Mouse (Mus musculus): Measurements from ENCODE around the gene Best1.

Best1 gene

GRCm38 (mm10) chr19:9989884-9990256 is 11.6 kb downstream of the Best1 start:
- DNase-seq (ENCODE audit: low spot score): no peak

DNA sequence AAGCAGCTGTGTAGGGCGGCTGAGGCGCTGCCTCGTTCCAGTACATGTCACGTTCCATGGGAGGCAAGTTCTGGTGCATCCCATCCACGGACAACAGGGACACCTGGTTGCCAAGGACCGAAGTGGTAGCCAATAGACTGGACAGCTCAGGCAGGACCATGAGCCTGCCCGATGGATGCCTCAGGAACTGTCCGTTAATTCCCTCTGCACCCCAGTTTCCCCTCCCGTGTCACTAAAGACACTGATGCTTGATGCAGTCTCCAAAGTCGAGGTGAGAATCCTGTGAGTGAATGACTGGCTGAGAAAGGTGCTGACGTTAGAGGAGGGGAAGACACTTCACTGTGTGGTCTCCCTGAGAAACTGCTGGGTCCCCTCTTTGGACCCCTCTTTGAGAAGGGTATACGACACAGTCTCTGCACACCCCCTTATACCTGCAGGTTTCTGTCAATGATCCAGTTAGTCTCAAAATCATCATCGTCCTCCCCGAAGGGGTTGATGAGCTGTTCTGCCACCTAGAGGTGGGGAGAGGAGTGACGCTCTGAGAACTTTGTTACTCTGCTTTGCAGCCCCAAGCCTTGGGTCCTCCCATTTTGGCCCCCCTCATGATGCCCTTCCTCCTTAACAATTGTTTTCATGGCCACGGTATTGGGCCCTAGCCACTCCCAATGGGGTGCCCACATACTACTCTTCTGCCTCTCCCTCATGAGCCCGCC is 12.1 kb downstream of the Best1 start:
- DNase-seq (ENCODE audit: low spot score): peak; percentile 24

GRCm38 (mm10) chr19:9987593-9987992 is 13.8 kb downstream of the Best1 start:
- DNase-seq (ENCODE audit: low spot score): no peak

DNA sequence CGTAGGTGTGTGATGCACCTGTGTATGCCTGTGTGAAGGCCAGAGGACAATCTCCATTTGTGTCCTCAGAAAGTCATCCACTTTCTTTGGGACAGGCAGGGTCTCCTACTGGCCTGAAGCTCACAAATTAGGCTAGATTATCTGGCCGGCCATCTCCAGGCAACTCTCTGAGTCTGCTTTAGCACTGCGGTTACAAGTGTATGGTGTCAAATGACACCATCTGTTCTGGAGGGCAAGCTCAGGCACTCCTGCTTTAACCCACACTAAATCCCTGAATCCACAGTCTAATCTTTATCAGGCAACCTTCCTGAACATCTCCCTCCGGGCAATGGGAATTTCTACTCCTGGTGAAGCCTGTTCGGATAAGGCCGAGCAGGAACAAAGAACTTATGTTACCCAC is 14.2 kb downstream of the Best1 start:
- DNase-seq (ENCODE audit: low spot score): no peak

DNA sequence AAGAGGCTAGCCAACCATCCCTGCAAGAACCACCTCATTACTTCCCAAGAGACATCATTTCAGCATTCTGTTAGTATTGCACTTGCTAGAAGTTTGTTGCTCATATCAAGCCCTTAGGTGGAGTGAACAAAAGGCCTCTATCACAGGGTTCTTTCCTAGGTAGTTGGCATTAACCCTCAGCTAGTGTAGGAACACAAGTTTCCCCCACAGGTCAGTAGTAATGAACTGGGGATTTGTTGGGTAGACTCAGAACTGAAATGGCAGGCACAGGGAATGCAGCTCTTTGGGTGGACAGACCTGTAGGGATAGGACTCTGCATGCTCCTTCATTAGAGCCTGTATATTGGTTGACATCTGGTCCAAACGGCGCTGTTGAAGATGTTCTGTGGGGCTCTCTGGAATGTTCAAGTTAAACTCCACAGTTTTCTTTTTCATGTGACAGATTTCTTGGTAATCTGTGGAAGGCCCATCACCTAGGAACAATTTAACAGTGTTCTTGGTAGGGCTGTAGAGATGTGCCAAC is 15.5 kb downstream of the Best1 start:
- no peak for DNase-seq (ENCODE audit: low spot score)

GRCm38 (mm10) chr19:9985190-9985899 is 16.1 kb downstream of the Best1 start:
- no peak for DNase-seq (ENCODE audit: low spot score)

GRCm38 (mm10) chr19:9984111-9985055 is 17.1 kb downstream of the Best1 start:
- peak; percentile 20 for DNase-seq (ENCODE audit: low spot score)

DNA sequence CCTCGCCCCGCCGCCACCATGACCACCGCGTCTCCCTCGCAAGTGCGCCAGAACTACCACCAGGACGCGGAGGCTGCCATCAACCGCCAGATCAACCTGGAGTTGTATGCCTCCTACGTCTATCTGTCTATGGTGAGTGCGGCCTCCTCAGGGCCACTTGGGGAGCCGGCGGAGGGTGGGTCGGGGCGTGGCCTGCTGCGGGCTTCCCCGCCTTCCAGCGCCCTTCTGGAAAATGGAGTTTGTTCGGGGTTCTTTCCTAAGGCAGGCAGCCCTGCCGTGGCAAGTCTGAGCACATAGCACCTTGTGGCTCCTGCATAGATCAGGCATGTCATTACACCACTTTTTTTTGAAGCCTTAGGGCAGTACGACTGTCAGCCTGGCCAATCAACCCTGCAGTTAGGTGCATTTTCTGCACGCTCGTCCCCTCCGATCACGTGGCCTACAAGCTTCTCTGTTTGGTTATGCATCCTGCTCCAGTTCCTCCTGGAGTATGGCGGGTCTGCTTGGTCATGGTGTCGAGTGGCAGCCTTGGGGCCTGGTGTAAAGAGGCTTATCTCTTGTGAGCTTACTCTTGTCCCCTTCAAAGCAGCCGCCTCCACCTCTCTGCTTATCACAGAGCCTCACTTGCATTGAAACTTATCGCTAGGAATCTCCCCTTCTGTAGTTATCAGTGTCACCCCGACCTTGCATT is 18.4 kb downstream of the Best1 start:
- peak; percentile 67 for DNase-seq (ENCODE audit: low spot score)

DNA sequence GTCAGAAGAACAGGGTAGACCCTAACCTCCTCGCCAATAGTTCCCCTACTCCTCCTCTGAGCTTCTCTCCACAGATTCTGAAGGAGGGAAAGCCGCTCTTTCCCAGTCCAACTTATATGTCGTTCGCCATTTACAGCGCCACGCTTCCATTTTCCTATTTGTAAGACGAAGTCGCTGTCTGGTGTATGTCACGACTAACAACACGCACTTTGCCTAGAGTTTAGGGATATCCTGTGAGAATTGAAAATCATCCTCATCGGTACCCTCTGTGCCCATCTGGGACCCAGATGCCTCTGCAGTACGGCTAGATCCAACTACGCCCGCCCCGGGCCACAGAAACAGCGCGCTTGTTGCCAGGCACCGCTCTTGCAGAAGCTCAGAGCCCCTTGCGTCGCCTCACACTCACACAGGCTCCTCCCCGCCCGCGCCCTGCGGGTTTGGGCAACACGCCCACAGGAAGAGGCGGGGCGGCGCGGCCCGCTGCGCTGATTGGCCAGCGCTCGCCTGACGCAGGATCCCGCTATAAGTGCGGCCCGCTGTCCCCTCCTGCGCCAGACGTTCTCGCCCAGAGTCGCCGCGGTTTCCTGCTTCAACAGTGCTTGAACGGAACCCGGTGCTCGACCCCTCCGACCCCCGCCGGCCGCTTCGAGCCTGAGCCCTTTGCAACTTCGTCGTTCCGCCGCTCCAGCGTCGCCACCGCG is 19.1 kb downstream of the Best1 start:
- peak; percentile 98 for DNase-seq (ENCODE audit: low spot score)

GRCm38 (mm10) chr19:9981621-9982020 is 19.8 kb downstream of the Best1 start:
- DNase-seq (ENCODE audit: low spot score): peak; percentile 15

- no peak for DNase-seq (ENCODE audit: low spot score)
Measured at GRCm38 (mm10) chr19:9980258-9980657, 21.2 kb downstream of the Best1 start, which contains the start of gene Fth1. TSS of gene Fth1 (plus strand) at chr19:9980598.

- DNase-seq (ENCODE audit: low spot score): no peak
Measured at GRCm38 (mm10) chr19:9979156-9979555, 22.3 kb downstream of the Best1 start.

DNA sequence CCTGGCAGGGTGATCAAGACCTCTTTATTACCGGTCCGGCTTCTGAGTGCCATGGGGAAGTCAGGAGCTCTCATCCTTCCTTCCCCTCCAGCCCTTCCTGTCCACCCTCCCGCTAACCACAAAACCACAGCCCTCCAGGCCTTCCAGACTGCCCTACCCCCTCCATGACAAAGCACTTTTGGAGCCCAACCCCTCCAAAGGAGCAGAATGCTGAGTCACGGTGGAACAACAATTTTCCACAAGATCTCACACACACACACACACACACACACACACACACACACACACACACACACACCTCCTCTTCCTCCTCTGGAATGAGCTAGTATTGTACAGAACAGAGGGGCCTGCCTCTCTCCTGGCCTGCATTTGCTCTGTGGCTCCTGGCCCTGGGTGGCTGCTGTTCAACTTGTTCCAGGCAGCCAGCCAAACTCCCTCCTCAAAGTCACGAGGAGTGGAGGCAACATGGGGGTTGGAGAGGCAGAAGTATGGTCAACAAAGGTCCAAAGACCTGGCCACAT is 22.9 kb downstream of the Best1 start:
- DNase-seq (ENCODE audit: low spot score): peak; percentile 82

DNA sequence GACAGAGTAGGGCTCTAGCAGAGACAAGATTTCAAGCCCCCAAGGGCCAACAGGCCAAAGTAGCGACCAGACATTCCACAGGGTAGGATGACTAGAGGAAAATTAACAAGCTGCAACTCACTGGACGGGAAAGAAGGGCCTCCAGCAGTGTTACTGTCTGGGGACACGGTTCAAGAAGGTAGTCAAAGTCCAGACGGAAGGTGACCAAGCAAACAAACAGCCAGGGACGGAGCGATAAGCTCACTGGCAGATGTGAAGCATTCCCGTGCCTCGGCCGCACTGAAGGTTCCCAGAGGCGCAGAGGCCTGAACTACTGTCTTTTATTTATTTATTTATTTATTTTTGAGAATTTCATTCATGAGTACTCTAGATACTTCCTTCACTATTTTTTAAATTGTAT is 24.3 kb downstream of the Best1 start:
- no peak for DNase-seq (ENCODE audit: low spot score)

DNA sequence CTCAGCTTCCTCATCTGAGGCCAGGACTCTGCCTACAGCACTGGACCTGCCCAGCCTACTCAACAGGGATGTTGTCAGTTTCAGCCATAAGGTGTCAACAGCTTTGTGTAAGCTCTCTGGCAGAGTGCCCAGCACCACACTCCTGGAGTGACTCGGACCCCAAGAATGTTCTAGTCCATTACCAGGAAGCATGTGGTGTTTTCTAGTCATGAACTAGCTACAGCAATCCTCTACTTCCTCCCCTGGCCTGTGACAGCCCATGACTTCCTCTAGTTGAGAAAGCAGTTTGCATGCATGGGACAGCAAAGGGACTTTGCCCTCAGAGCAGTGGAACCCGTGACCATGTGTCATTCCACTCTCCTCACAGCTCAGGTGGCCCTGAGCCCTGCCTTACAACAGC is 26.6 kb downstream of the Best1 start:
- DNase-seq (ENCODE audit: low spot score): peak; percentile 37

GRCm38 (mm10) chr19:9968081-9968787 is 33.2 kb downstream of the Best1 start:
- DNase-seq (ENCODE audit: low spot score): no peak

DNA sequence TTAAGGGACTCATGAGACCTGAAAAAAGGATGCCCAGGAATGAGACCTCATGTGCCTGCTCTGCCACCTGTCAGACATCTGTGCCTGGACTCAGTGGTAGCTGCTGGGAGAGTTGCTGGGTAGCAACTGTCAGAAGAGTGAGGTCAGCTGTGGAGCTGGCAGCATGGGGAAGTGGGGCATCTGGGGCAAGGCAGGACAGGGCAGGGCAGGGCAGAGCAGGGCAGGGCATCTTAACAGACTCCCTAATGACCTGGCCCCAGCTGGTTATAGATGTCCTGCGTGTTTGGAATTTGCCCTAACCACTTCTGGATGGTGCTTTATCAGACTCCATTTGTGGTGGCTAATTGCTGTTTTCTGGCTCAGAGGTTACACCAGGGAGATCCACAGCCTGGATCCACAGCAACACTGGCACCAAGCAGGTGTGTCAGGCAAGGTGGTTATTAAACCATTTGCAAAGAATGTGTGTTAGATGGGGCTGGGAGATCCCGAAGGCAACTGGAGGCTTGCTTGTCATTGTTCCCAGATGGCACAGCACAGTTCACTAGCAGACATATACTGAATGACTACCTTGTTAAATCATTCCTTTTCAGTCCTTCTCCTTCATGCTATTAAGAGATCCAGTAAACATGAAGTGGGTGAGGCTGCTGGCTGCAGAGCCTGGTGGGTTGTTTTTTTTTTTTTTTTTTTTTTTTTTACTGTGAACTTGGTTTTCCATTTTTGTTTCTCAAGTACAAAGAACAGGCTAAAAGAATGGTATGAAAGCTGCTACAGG is 35.2 kb downstream of the Best1 start:
- DNase-seq (ENCODE audit: low spot score): no peak

DNA sequence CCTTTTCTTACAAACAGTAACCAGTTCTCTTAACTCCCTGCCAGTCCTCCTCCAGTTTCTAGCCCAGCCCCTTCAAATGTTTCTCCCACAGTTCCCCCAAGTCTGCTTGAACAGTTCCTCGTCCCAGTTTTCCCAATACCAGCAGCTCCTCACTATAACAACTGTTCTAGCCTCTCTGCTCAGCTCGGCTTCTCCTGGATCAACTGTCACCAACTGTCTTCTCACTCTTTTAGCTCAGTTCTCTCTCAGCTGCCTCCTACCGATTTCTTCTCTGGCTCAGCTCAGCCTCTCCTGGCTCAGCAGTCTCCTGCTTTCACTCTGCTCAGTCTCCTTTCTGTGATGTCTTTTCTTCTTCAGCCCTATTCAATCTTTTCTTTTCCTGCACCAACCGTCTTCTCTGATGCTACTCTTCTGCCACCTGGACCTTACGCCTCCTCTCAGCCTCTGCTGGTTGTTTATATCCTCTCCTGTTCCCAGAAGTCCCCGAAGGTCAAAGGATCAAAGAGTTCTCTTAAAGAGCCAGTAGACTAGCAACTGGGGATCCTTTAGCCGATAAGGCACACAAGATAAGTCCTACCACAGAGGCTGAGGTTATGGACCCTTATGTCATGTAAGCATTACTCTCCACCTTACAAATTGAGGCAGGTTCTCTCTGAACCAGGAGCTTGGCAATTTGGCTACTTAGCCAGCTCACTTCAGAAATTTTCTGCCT is 37.1 kb downstream of the Best1 start:
- DNase-seq (ENCODE audit: low spot score): no peak

GRCm38 (mm10) chr19:9960769-9961168 is 40.7 kb downstream of the Best1 start:
- no peak for DNase-seq (ENCODE audit: low spot score)
